Mouse (Mus musculus): ENCODE data around the gene Gm9789.
"Not testable (repeated sequence)": the region's sequence is repeated elsewhere in the genome, so short reads cannot be mapped to it uniquely, and the experiment has no call there.

Gm9789 gene

GRCm38 (mm10) chr16:89157652-89158051 lies at the start of gene Gm9789:
Gene Gm9789, plus strand, starts transcription at chr16:89157952.
- in situ Hi-C loops (cut with MboI, MseI): no loop called here

GRCm38 (mm10) chr16:89140551-89140950 lies 17.2 kb upstream of the Gm9789 start, which contains the start of gene Gm6358:
Gene Gm6358, plus strand, starts transcription at chr16:89140851.
- in situ Hi-C loops (cut with MboI, MseI): no loop called here

- in situ Hi-C loops (cut with MboI, MseI): no loop called here
These were observed 7.0 kb upstream of the Gm9789 start, which contains the start of gene Gm10061 for GRCm38 (mm10) chr16:89150786-89151185. Gene Gm10061, plus strand, starts transcription at chr16:89151086.

GRCm38 (mm10) chr16:89169190-89169589 lies 11.4 kb downstream of the Gm9789 start, which contains the start of gene Gm7735:
Gene Gm7735, plus strand, starts transcription at chr16:89169490.
- in situ Hi-C loops (cut with MboI, MseI): not testable (repeated sequence)

- in situ Hi-C loops (cut with MboI, MseI): loop anchor here (10.0 kb wide), 1 partner anchor 650 kb away; no protein-coding TSS in a partner anchor
These were observed 16.7 kb downstream of the Gm9789 start, which contains the start of gene 1110057P08Rik for GRCm38 (mm10) chr16:89174435-89174834. Gene 1110057P08Rik, plus strand, starts transcription at chr16:89174735.

GRCm38 (mm10) chr16:89188621-89189020 lies 30.9 kb downstream of the Gm9789 start:
- in situ Hi-C loops (cut with MboI, MseI): no loop called here

- in situ Hi-C loops (cut with MboI, MseI): no loop called here
These were observed 47.8 kb downstream of the Gm9789 start, which contains the start of gene Krtap20-2 for GRCm38 (mm10) chr16:89205561-89205960. Gene Krtap20-2, plus strand, starts transcription at chr16:89205861.
